Mouse (Mus musculus): ENCODE results near the gene Gm14597. TPM values are rescaled to one million over a fixed set of nuclear protein-coding genes. Genes with fewer than 3 reads are reported as not detected.
"Not testable (repeated sequence)": the region's sequence is repeated elsewhere in the genome, so short reads cannot be mapped to it uniquely, and the experiment has no call there.

Gene Gm14597
- total RNA-seq (2015; ENCODE audit: low replicate concordance) (not detected in 2 replicates), total RNA-seq (2017; ENCODE audit: low replicate concordance) (not detected in 2 replicates)

GRCm38 (mm10) chrX:53608879-53609278, at the start of gene Gm14597:
Gene Gm14597 (minus strand): TSS chrX:53608979.
- not testable (repeated sequence) for ATAC-seq (replicated peaks; ENCODE audit: low FRiP score, poor library complexity, severe bottlenecking)

GRCm38 (mm10) chrX:53652917-53653316, 44.1 kb upstream of the Gm14597 start:
- not testable (repeated sequence) for ATAC-seq (replicated peaks; ENCODE audit: low FRiP score, poor library complexity, severe bottlenecking)

- ATAC-seq (replicated peaks; ENCODE audit: low FRiP score, poor library complexity, severe bottlenecking) = no peak
These were observed 37.1 kb upstream of the Gm14597 start for GRCm38 (mm10) chrX:53645885-53646284.

- not testable (repeated sequence) for ATAC-seq (replicated peaks; ENCODE audit: low FRiP score, poor library complexity, severe bottlenecking)
These were observed 34.5 kb upstream of the Gm14597 start, which contains the start of gene Rtl8a for GRCm38 (mm10) chrX:53642980-53643961. Gene Rtl8a (minus strand): TSS chrX:53643682.

- ATAC-seq (replicated peaks; ENCODE audit: low FRiP score, poor library complexity, severe bottlenecking) = not testable (repeated sequence)
These were observed 33.8 kb upstream of the Gm14597 start for GRCm38 (mm10) chrX:53642604-53642979.

GRCm38 (mm10) chrX:53638107-53638506, 29.3 kb upstream of the Gm14597 start:
- not testable (repeated sequence) for ATAC-seq (replicated peaks; ENCODE audit: low FRiP score, poor library complexity, severe bottlenecking)

GRCm38 (mm10) chrX:53611395-53611794, 2.6 kb upstream of the Gm14597 start:
- not testable (repeated sequence) for ATAC-seq (replicated peaks; ENCODE audit: low FRiP score, poor library complexity, severe bottlenecking)

- ATAC-seq (replicated peaks; ENCODE audit: low FRiP score, poor library complexity, severe bottlenecking) = no peak
These were observed 1.8 kb upstream of the Gm14597 start for GRCm38 (mm10) chrX:53610571-53610970.

GRCm38 (mm10) chrX:53608122-53608813, 511 bp downstream of the Gm14597 start:
- ATAC-seq (replicated peaks; ENCODE audit: low FRiP score, poor library complexity, severe bottlenecking) = no peak

GRCm38 (mm10) chrX:53607242-53608121, 1.3 kb downstream of the Gm14597 start, which contains the start of gene Rtl8c:
Gene Rtl8c (plus strand): TSS chrX:53608032.
- ATAC-seq (replicated peaks; ENCODE audit: low FRiP score, poor library complexity, severe bottlenecking) = no peak

- not testable (repeated sequence) for ATAC-seq (replicated peaks; ENCODE audit: low FRiP score, poor library complexity, severe bottlenecking)
These were observed 2.6 kb downstream of the Gm14597 start for GRCm38 (mm10) chrX:53606176-53606575.

- ATAC-seq (replicated peaks; ENCODE audit: low FRiP score, poor library complexity, severe bottlenecking) = not testable (repeated sequence)
These were observed 8.8 kb downstream of the Gm14597 start for GRCm38 (mm10) chrX:53599993-53600392.

GRCm38 (mm10) chrX:53583404-53583803, 25.4 kb downstream of the Gm14597 start:
- not testable (repeated sequence) for ATAC-seq (replicated peaks; ENCODE audit: low FRiP score, poor library complexity, severe bottlenecking)

- ATAC-seq (replicated peaks; ENCODE audit: low FRiP score, poor library complexity, severe bottlenecking) = not testable (repeated sequence)
These were observed 27.4 kb downstream of the Gm14597 start for GRCm38 (mm10) chrX:53581407-53581806.

- ATAC-seq (replicated peaks; ENCODE audit: low FRiP score, poor library complexity, severe bottlenecking) = no peak
These were observed 29.5 kb downstream of the Gm14597 start for GRCm38 (mm10) chrX:53579311-53579710.

Data from erythroid progenitor cell, adult 5-6 weeks (primary cell).